27 mouse cellular contexts compared by ENCODE assay signal in the genomic region with DNA sequence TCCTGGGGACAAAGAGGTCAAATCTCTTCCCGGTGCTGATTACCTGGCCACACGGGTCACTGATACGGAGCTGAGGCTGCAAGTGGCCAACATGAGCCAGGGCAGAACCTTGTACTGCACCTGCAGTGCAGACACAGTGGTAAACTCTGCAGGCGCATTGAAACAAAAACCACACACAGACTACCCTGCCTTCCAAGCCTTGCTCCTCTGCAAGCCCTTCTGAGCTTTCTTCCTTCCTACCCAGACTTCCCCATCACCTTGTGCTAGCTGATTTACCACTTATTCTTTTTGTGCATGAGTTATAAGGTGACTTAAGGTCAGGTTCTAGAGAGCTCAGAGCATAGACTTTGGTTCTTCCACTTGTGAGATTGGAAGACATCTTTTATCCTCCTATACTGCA. TPM values are rescaled to one million over a fixed set of nuclear protein-coding genes. Genes with fewer than 3 reads are reported as not detected.
DNase-seq lines count a peak whose midpoint lies in the region; ATAC-seq lines count a peak whose summit lies in the region.
"Had no signal": no experiment of that assay in that cellular context is flagged by ENCODE, and none has a peak within 500 bp of the region (broad histone marks: within the 10 kb centered on the region; RNA-seq: fewer than 3 reads in every experiment).

No protein-coding gene starts in this region.

- H3K4me3 ChIP-seq in liver, embryonic 12.5 days = no peak overlapping the region
- peak overlapping the region; percentile 85 for H3K4me3 ChIP-seq in megakaryocyte, embryonic 14.5 days (replicated peaks)
- H3K4me3 ChIP-seq: embryonic facial prominence, embryonic 10.5 days; heart, embryonic 13.5 days; hindbrain, embryonic 15.5 days; limb, embryonic 12.5 days; midbrain, embryonic 13.5 days had no signal

- H3K36me3 ChIP-seq in liver, embryonic 12.5 days = no peaks in the 10 kb centered on the region
- no peaks in the 10 kb centered on the region for H3K36me3 ChIP-seq in megakaryocyte, embryonic 14.5 days (replicated peaks; ENCODE audit: low read length)
- H3K36me3 ChIP-seq: embryonic facial prominence, embryonic 10.5 days; heart, embryonic 13.5 days; hindbrain, embryonic 15.5 days; limb, embryonic 12.5 days; midbrain, embryonic 13.5 days had no signal

- no peak for DNase-seq in liver
- peak; percentile 25 for DNase-seq in CD4-positive helper T cell, adult 2 months (ENCODE audit: low read depth, low spot score)
- DNase-seq in induced T-regulatory cell, adult 2 months (ENCODE audit: low read depth) = peak; percentile 51
- DNase-seq in gastrocnemius, adult 18-20 months (ENCODE audit: low spot score) = no peak
- DNase-seq in adrenal gland, adult 18-20 months (ENCODE audit: low spot score in 2 of 2) = no peak
- no peak for DNase-seq in kidney, postnatal 36 days
- DNase-seq: cerebellum, adult 2 months; cerebellum, postnatal 36 days; heart, adult 11 months; heart, postnatal 36 days; kidney, adult 11 months; kidney, postnatal 4 days; lung, adult 2 months had no signal

- peak overlapping the region; percentile 58; the same call in 1 of the 2 replicates for H3K27ac ChIP-seq in liver, embryonic 12.5 days
- H3K27ac ChIP-seq: embryonic facial prominence, embryonic 10.5 days; heart, embryonic 13.5 days; hindbrain, embryonic 15.5 days; limb, embryonic 12.5 days; midbrain, embryonic 13.5 days had no signal

- WGBS in liver, embryonic 12.5 days (ENCODE audit: insufficient replicate concordance) = 37% methylated on average over 4 of the region's 4 CpGs

- no peak for ATAC-seq in liver, embryonic 12.5 days
- ATAC-seq: midbrain, embryonic 13.5 days had no signal

- no peak overlapping the region for H3K9ac ChIP-seq in liver, embryonic 12.5 days
- H3K9ac ChIP-seq: heart, embryonic 13.5 days; hindbrain, embryonic 15.5 days; limb, embryonic 12.5 days; midbrain, embryonic 13.5 days had no signal

- 0 out of 2 replicates have a peak, but pooled peaks cover 3% of the 10 kb centered on the region for H3K4me1 ChIP-seq in liver, embryonic 12.5 days
- H3K4me1 ChIP-seq in megakaryocyte, embryonic 14.5 days = peaks cover 64% of the 10 kb centered on the region
- H3K4me1 ChIP-seq: embryonic facial prominence, embryonic 10.5 days; heart, embryonic 13.5 days; hindbrain, embryonic 15.5 days; limb, embryonic 12.5 days; midbrain, embryonic 13.5 days had no signal

- H3K27me3 ChIP-seq in liver, embryonic 12.5 days (replicated peaks) = no peaks in the 10 kb centered on the region
- H3K27me3 ChIP-seq in megakaryocyte, embryonic 14.5 days (replicated peaks) = peaks cover 15% of the 10 kb centered on the region
- H3K27me3 ChIP-seq: heart, embryonic 13.5 days; hindbrain, embryonic 15.5 days; limb, embryonic 12.5 days; midbrain, embryonic 13.5 days had no signal

- no peaks in the 10 kb centered on the region for H3K9me3 ChIP-seq in liver, embryonic 12.5 days (replicated peaks)
- H3K9me3 ChIP-seq in megakaryocyte, embryonic 14.5 days = no peaks in the 10 kb centered on the region
- H3K9me3 ChIP-seq: embryonic facial prominence, embryonic 10.5 days; heart, embryonic 13.5 days; hindbrain, embryonic 15.5 days; limb, embryonic 12.5 days; midbrain, embryonic 13.5 days had no signal

- H3K4me2 ChIP-seq in liver, embryonic 12.5 days = 0 out of 2 replicates have a peak overlapping the region, but pooled peaks have one; percentile 14
- H3K4me2 ChIP-seq: heart, embryonic 13.5 days; hindbrain, embryonic 15.5 days; limb, embryonic 12.5 days; midbrain, embryonic 13.5 days had no signal

RNA-seq across cellular contexts. Expression of a gene that starts 4.5 kb away (rescaled TPM):
- polyA plus RNA-seq in liver, embryonic 12.5 days (2016; fragmentation: Nextera tagmentation; extraction: Ambion mirVana) = not detected in 2 replicates
- not detected in 2 replicates for polyA plus RNA-seq in megakaryocyte, embryonic 14.5 days (2012; ENCODE audit: insufficient read depth, low replicate concordance)
- not detected for total RNA-seq in gastrocnemius, adult 18-20 months (2021)
- total RNA-seq in adrenal gland, adult 18-20 months (2021) = not detected
- total RNA-seq: adrenal gland, postnatal 4 days; gastrocnemius, adult 8-10 months; heart, postnatal 36 days; layer of hippocampus, postnatal 10 days; left cerebral cortex, adult 8-10 months had no signal
- polyA plus RNA-seq: cerebellum, adult 2 months; embryonic facial prominence, embryonic 10.5 days; forebrain, embryonic 11.5 days; heart, embryonic 13.5 days; hindbrain, embryonic 15.5 days; limb, embryonic 12.5 days; lung, adult 2 months; midbrain, embryonic 13.5 days; neural tube, embryonic 14.5 days; stomach, embryonic 14.5 days had no signal

RNA-seq across cellular contexts. Expression of a gene that starts 8.4 kb away (rescaled TPM):
- polyA plus RNA-seq in liver, embryonic 12.5 days (2016; fragmentation: Nextera tagmentation; extraction: Ambion mirVana) = not detected in 2 replicates
- not detected in 2 replicates for polyA plus RNA-seq in megakaryocyte, embryonic 14.5 days (2012; ENCODE audit: insufficient read depth, low replicate concordance)
- total RNA-seq in gastrocnemius, adult 18-20 months (2021) = not detected
- not detected for total RNA-seq in adrenal gland, adult 18-20 months (2021)
- total RNA-seq: adrenal gland, postnatal 4 days; gastrocnemius, adult 8-10 months; heart, postnatal 36 days; layer of hippocampus, postnatal 10 days; left cerebral cortex, adult 8-10 months had no signal
- polyA plus RNA-seq: cerebellum, adult 2 months; embryonic facial prominence, embryonic 10.5 days; forebrain, embryonic 11.5 days; heart, embryonic 13.5 days; hindbrain, embryonic 15.5 days; limb, embryonic 12.5 days; lung, adult 2 months; midbrain, embryonic 13.5 days; neural tube, embryonic 14.5 days; stomach, embryonic 14.5 days had no signal

RNA-seq across cellular contexts. Expression of a gene that starts 48.6 kb away (rescaled TPM):
- polyA plus RNA-seq in liver, embryonic 12.5 days (2016; fragmentation: Nextera tagmentation; extraction: Ambion mirVana) = not detected in 2 replicates
- polyA plus RNA-seq in megakaryocyte, embryonic 14.5 days (2012; ENCODE audit: insufficient read depth, low replicate concordance) = not detected in 2 replicates
- not detected for total RNA-seq in gastrocnemius, adult 18-20 months (2021)
- total RNA-seq in adrenal gland, adult 18-20 months (2021) = not detected
- total RNA-seq: adrenal gland, postnatal 4 days; gastrocnemius, adult 8-10 months; heart, postnatal 36 days; layer of hippocampus, postnatal 10 days; left cerebral cortex, adult 8-10 months had no signal
- polyA plus RNA-seq: cerebellum, adult 2 months; embryonic facial prominence, embryonic 10.5 days; forebrain, embryonic 11.5 days; heart, embryonic 13.5 days; hindbrain, embryonic 15.5 days; limb, embryonic 12.5 days; lung, adult 2 months; midbrain, embryonic 13.5 days; neural tube, embryonic 14.5 days; stomach, embryonic 14.5 days had no signal

RNA-seq across cellular contexts. Expression of a gene that starts 59.9 kb away (rescaled TPM):
- polyA plus RNA-seq in liver, embryonic 12.5 days (2016; fragmentation: Nextera tagmentation; extraction: Ambion mirVana) = not detected in 2 replicates
- polyA plus RNA-seq in megakaryocyte, embryonic 14.5 days (2012; ENCODE audit: insufficient read depth, low replicate concordance) = not detected in 2 replicates
- not detected for total RNA-seq in gastrocnemius, adult 18-20 months (2021)
- total RNA-seq in adrenal gland, adult 18-20 months (2021) = not detected
- total RNA-seq: gastrocnemius, adult 8-10 months; heart, postnatal 36 days; layer of hippocampus, postnatal 10 days; left cerebral cortex, adult 8-10 months had no signal
- polyA plus RNA-seq: cerebellum, adult 2 months; embryonic facial prominence, embryonic 10.5 days; forebrain, embryonic 11.5 days; heart, embryonic 13.5 days; hindbrain, embryonic 15.5 days; limb, embryonic 12.5 days; lung, adult 2 months; midbrain, embryonic 13.5 days; neural tube, embryonic 14.5 days; stomach, embryonic 14.5 days had no signal

Comparison
In these comparisons a context has a peak if more than half of its experiments do, and no peak if none do; other contexts are left out.
1. DNase-seq: peak in CD4-positive helper T cell, adult 2 months (single experiment) and induced T-regulatory cell, adult 2 months (single experiment); none in liver (single experiment), gastrocnemius, adult 18-20 months (single experiment), adrenal gland, adult 18-20 months (0 of 2) and kidney, postnatal 36 days (0 of 2).